Mouse (Mus musculus): ENCODE measurements around the gene Med18. TPM values are rescaled to one million over a fixed set of nuclear protein-coding genes. Genes with fewer than 3 reads are reported as not detected.
"Not testable (repeated sequence)": the region's sequence is repeated elsewhere in the genome, so short reads cannot be mapped to it uniquely, and the experiment has no call there.

Med18 gene
- polyA plus RNA-seq, 1 experiment from 2014 or later: 13.0 TPM

GRCm38 (mm10) chr4:132420471-132420870, 43.2 kb downstream of the Med18 start:
- 0 out of 2 replicates have a peak, but pooled peaks cover 2% of the 10 kb centered on the region for H3K36me3 ChIP-seq (ENCODE audit: control insufficient read depth, insufficient read depth, low read length)
- no peaks in the 10 kb centered on the region for H3K27me3 ChIP-seq (ENCODE audit: control insufficient read depth, insufficient read depth, low read length)
- no peaks in the 10 kb centered on the region for H3K9me3 ChIP-seq (ENCODE audit: control insufficient read depth, low read length)
- no peak for ATAC-seq (ENCODE audit: insufficient number of reproducible peaks, insufficient read depth, low FRiP score, low read depth)
- peak overlapping the region; percentile 93; the same call in 1 of the 2 replicates for H3K9ac ChIP-seq (ENCODE audit: low read length)
- H3K4me1 ChIP-seq (ENCODE audit: control insufficient read depth in 2 of 2, insufficient read depth in 2 of 2, low read length in 2 of 2): peaks cover 9 to 31% of the 10 kb centered on the region in 2 experiments
- WGBS: 71% methylated on average over 5 of the region's 5 CpGs
- peak overlapping the region in 1 of 2 experiments; percentile 49; a peak in 2 of 4 replicates for H3K4me3 ChIP-seq (ENCODE audit: control insufficient read depth in 1 of 2, insufficient read depth in 1 of 2, low read depth in 1 of 2, low read length in 2 of 2)
- H3K27ac ChIP-seq (replicated peaks in 1 of 2; ENCODE audit: control insufficient read depth in 1 of 2, insufficient read depth in 1 of 2, low read depth in 2 of 2, low read length in 2 of 2): no peak overlapping the region
- H3K4me2 ChIP-seq (ENCODE audit: low read length): peak overlapping the region; percentile 64

GRCm38 (mm10) chr4:132415966-132416365, 47.8 kb downstream of the Med18 start:
- H3K27ac ChIP-seq (replicated peaks in 1 of 2; ENCODE audit: control insufficient read depth in 1 of 2, insufficient read depth in 1 of 2, low read depth in 2 of 2, low read length in 2 of 2): 0 out of 4 replicates have a peak overlapping the region, but pooled peaks of 1 of the 2 experiments have one; percentile 10
- no peak for ATAC-seq (ENCODE audit: insufficient number of reproducible peaks, insufficient read depth, low FRiP score, low read depth)
- peaks cover 17% of the 10 kb centered on the region for H3K36me3 ChIP-seq (ENCODE audit: control insufficient read depth, insufficient read depth, low read length)
- H3K4me2 ChIP-seq (ENCODE audit: low read length): no peak overlapping the region
- no peaks in the 10 kb centered on the region for H3K27me3 ChIP-seq (ENCODE audit: control insufficient read depth, insufficient read depth, low read length)
- H3K4me3 ChIP-seq (ENCODE audit: control insufficient read depth in 1 of 2, insufficient read depth in 1 of 2, low read depth in 1 of 2, low read length in 2 of 2): no peak overlapping the region
- peaks cover 9 to 33% of the 10 kb centered on the region in 2 experiments for H3K4me1 ChIP-seq (ENCODE audit: control insufficient read depth in 2 of 2, insufficient read depth in 2 of 2, low read length in 2 of 2)
- H3K9ac ChIP-seq (ENCODE audit: low read length): peak overlapping the region; percentile 28; the same call in 1 of the 2 replicates
- no peaks in the 10 kb centered on the region for H3K9me3 ChIP-seq (ENCODE audit: control insufficient read depth, low read length)

- H3K9ac ChIP-seq (ENCODE audit: low read length); H3K27me3 ChIP-seq (ENCODE audit: control insufficient read depth, insufficient read depth, low read length); H3K4me3 ChIP-seq (ENCODE audit: control insufficient read depth in 1 of 2, insufficient read depth in 1 of 2, low read depth in 1 of 2, low read length in 2 of 2); ATAC-seq (ENCODE audit: insufficient number of reproducible peaks, insufficient read depth, low FRiP score, low read depth); H3K4me2 ChIP-seq (ENCODE audit: low read length); H3K9me3 ChIP-seq (ENCODE audit: control insufficient read depth, low read length); H3K27ac ChIP-seq (replicated peaks in 1 of 2; ENCODE audit: control insufficient read depth in 1 of 2, insufficient read depth in 1 of 2, low read depth in 2 of 2, low read length in 2 of 2): not testable (repeated sequence)
- peaks cover 5 to 14% of the 10 kb centered on the region in 2 experiments for H3K4me1 ChIP-seq (ENCODE audit: control insufficient read depth in 2 of 2, insufficient read depth in 2 of 2, low read length in 2 of 2)
- WGBS: 98% methylated on average over 4 of the region's 4 CpGs
- H3K36me3 ChIP-seq (ENCODE audit: control insufficient read depth, insufficient read depth, low read length): peaks cover 17% of the 10 kb centered on the region
These were observed 50.5 kb downstream of the Med18 start for GRCm38 (mm10) chr4:132413257-132413656.

GRCm38 (mm10) chr4:132411322-132412094, 52.2 kb downstream of the Med18 start:
- Histone ChIP-seq H3K4me2 (ENCODE audit: low read length) (no peak overlapping the region), H3K9me3 (ENCODE audit: control insufficient read depth, low read length) (no peaks in the 10 kb centered on the region), H3K4me1 (ENCODE audit: control insufficient read depth in 2 of 2, insufficient read depth in 2 of 2, low read length in 2 of 2) (peaks cover 2 to 14% of the 10 kb centered on the region in 2 experiments), H3K27ac (replicated peaks in 1 of 2; ENCODE audit: control insufficient read depth in 1 of 2, insufficient read depth in 1 of 2, low read depth in 2 of 2, low read length in 2 of 2) (peak overlapping the region in 1 of 2 experiments; percentile 10; a peak in 2 of 4 replicates), H3K36me3 (ENCODE audit: control insufficient read depth, insufficient read depth, low read length) (peaks cover 17% of the 10 kb centered on the region), H3K4me3 (ENCODE audit: control insufficient read depth in 1 of 2, insufficient read depth in 1 of 2, low read depth in 1 of 2, low read length in 2 of 2) (no peak overlapping the region), H3K27me3 (ENCODE audit: control insufficient read depth, insufficient read depth, low read length) (no peaks in the 10 kb centered on the region), H3K9ac (ENCODE audit: low read length) (no peak overlapping the region)
- WGBS: 41% methylated on average over 8 of the region's 8 CpGs
- peak; percentile 75 for ATAC-seq (ENCODE audit: insufficient number of reproducible peaks, insufficient read depth, low FRiP score, low read depth)

GRCm38 (mm10) chr4:132409587-132410229, 54.0 kb downstream of the Med18 start:
- ATAC-seq (ENCODE audit: insufficient number of reproducible peaks, insufficient read depth, low FRiP score, low read depth): no peak
- H3K4me3 ChIP-seq (ENCODE audit: control insufficient read depth in 1 of 2, insufficient read depth in 1 of 2, low read depth in 1 of 2, low read length in 2 of 2): no peak overlapping the region

More at GRCm38 (mm10) chr4:132409587-132410229, 54.0 kb downstream of the Med18 start:
- Histone ChIP-seq H3K4me1 (ENCODE audit: control insufficient read depth in 2 of 2, insufficient read depth in 2 of 2, low read length in 2 of 2) (peaks cover 5 to 17% of the 10 kb centered on the region in 2 experiments), H3K36me3 (ENCODE audit: control insufficient read depth, insufficient read depth, low read length) (peaks cover 15% of the 10 kb centered on the region), H3K4me2 (ENCODE audit: low read length) (no peak overlapping the region), H3K9ac (ENCODE audit: low read length) (no peak overlapping the region), H3K9me3 (ENCODE audit: control insufficient read depth, low read length) (no peaks in the 10 kb centered on the region), H3K27ac (replicated peaks in 1 of 2; ENCODE audit: control insufficient read depth in 1 of 2, insufficient read depth in 1 of 2, low read depth in 2 of 2, low read length in 2 of 2) (no peak overlapping the region), H3K27me3 (ENCODE audit: control insufficient read depth, insufficient read depth, low read length) (no peaks in the 10 kb centered on the region)
- WGBS: 88% methylated on average over 4 of the region's 4 CpGs

Other genes starting within 250 kb of the Med18 start
- 25.8 and 27.5 TPM in 2 replicates for gene Gmeb1, start 202.3 kb downstream of the Med18 start, polyA plus RNA-seq (2014; fragmentation: Nextera tagmentation; extraction: Ambion mirVana)
- 29.4 and 30.9 TPM in 2 replicates for gene Taf12, start 189.5 kb downstream of the Med18 start, polyA plus RNA-seq (2014; fragmentation: Nextera tagmentation; extraction: Ambion mirVana)
- gene Rab42, start 160.5 kb downstream of the Med18 start, polyA plus RNA-seq (2014; fragmentation: Nextera tagmentation; extraction: Ambion mirVana): 1.2 and 1.4 TPM in 2 replicates
- gene Trnau1ap, start 134.4 kb downstream of the Med18 start, polyA plus RNA-seq (2014; fragmentation: Nextera tagmentation; extraction: Ambion mirVana): 74.0 and 80.6 TPM in 2 replicates
- gene Rcc1, start 110.3 kb downstream of the Med18 start, polyA plus RNA-seq (2014; fragmentation: Nextera tagmentation; extraction: Ambion mirVana): 18.9 and 21.1 TPM in 2 replicates
- gene Phactr4, start 41.4 kb downstream of the Med18 start, polyA plus RNA-seq (2014; fragmentation: Nextera tagmentation; extraction: Ambion mirVana): 19.3 and 20.2 TPM in 2 replicates
- gene Sesn2, start 46.6 kb upstream of the Med18 start, polyA plus RNA-seq (2014; fragmentation: Nextera tagmentation; extraction: Ambion mirVana): 3.8 and 4.4 TPM in 2 replicates
- gene Atpif1, start 69.7 kb upstream of the Med18 start, polyA plus RNA-seq (2014; fragmentation: Nextera tagmentation; extraction: Ambion mirVana): 1,706 and 1,766 TPM in 2 replicates
- gene Dnajc8, start 71.6 kb upstream of the Med18 start, polyA plus RNA-seq (2014; fragmentation: Nextera tagmentation; extraction: Ambion mirVana): 112 and 117 TPM in 2 replicates
- gene Ptafr, start 100.1 kb upstream of the Med18 start, polyA plus RNA-seq (2014; fragmentation: Nextera tagmentation; extraction: Ambion mirVana): 0.66 and 0.73 TPM in 2 replicates
- gene Eya3, start 175.1 kb upstream of the Med18 start, polyA plus RNA-seq (2014; fragmentation: Nextera tagmentation; extraction: Ambion mirVana): 19.2 and 20.2 TPM in 2 replicates